Mouse (Mus musculus) CD4-positive, CD25-positive, alpha-beta regulatory T cell, adult 4 months (primary cell): ENCODE results near the gene Kiss1r. TPM values are rescaled to one million over a fixed set of nuclear protein-coding genes. Genes with fewer than 3 reads are reported as not detected.

Source experiments
- ATAC-seq: one replicate; pipeline ENCODE4 v1.8.0; 2017
- polyA plus RNA-seq, 2 experiments: library from polyadenylated mRNA; unstranded; fragments of 100-300 nt; shearing (Covaris generic); gene quantifications; one replicate each; pipeline ENCODE4 v1.2.1; 2017

Kiss1r gene
- polyA plus RNA-seq, 2 experiments from 2014 or later = 0.09 TPM; not detected in 1

DNA sequence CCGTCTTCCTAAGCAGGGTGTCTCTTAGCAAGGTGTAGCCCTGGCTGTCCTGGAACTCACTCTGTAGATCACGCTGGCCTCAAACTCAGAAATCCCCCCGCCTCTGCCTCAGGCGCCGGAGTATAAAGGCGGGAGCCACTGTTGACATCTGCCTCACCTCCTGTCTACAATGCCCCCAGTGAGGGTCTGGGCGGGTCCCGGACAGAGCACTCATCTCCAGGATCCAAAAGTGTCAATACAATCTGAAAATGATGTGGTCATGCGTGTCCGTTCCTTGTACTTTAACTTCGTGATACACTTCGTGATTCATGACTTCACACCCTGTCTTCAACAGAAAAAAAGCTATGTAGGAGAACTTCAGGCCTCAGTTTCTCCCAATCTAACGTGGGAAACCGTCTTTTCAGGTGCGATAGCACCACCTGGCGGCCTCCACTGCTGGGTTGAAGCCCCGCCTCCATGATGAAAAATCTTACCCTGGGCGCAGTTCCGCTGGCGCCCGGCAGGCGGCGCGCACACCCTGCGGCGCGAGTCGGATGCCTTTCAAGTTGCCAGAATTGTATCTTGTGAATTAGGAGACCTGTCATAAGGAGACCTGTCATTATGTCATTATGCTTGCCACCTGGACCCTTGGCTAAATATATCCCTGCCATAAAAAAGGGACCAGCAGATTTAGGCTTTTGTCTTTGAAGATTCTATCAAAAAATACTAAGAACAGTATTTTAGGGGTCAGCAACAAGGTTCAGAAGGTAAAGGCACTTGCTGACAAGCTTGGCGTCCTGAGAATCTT, 8.4 kb downstream of the Kiss1r start:
- ATAC-seq = peak; percentile 44

DNA sequence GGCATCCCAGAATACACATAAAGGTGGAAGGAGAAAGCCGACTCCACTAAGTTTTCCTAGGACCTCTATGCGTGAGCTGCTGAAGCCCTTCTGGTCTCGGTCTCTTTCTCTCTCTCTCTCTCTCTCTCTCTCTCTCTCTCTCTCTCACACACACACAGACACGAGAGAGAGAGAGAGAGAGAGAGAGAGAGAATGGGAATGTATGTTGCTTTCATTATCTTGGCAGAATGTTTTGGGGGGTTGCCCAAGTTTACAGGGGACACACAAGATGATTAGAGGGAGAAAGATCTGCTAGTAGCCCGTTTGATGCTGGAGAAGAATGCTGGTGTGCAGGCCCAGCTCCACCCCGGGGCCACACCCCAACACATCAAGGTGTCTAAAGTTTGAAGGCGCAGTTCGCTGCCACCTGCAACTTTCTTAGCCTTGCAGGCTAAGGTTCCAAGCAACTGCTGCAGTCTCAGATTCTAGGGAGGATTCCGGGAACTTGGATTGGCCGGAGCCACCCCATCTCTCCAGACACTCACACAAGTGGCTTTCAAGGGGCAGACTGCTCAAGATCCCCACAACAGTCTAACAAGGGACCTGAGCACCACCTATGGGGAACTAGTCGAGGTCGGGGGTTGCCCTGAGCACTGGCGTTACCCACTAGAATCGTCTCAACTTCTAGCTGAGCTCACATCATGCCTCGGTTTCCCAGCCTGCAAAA, 9.2 kb downstream of the Kiss1r start:
- ATAC-seq = peak; percentile 8

DNA sequence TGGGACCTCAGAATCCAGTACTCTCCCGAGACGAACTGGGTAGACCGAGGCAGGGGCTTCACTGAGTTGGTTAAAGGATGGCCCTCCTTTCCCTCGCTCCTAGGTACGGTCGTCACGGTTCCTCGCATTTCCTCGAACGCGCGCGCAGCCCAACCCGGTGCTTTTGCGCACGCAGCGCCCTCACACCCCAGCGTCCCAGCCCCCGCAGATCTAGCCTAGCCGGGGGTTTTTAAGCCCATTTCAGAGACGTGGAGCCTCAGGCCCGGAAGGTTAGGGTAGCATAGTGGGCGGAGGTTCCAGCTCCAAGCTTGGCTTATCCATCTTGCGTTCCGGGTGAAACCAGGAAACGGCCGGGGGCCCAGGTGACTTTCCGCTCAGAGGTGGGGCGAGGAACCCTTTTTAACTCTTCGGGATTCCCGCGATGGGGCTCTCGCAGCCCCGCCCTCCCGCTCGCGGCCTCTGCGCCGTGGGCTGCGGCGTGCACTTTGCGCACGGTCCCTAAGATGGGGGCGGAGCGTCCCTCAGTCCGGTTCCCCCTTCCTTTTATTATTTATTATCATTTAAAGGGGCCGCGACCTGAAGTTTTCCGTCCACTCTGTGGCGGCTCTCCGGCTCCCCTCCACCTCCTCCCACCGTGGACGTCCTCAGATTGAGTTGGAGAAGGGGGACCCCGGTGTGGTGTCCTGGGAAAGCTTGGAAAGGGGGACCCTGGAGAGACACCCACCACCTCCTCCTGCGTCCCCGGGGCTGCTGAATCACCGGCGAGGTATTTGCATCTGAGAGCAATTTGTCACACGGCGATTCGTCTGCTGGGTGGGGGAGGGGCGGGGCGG, 9.9 kb downstream of the Kiss1r start, which contains the start of gene Arid3a:
Gene Arid3a (plus strand): TSS at position 553 of the 833 bp plus-strand sequence.
- ATAC-seq = peak; percentile 73

DNA sequence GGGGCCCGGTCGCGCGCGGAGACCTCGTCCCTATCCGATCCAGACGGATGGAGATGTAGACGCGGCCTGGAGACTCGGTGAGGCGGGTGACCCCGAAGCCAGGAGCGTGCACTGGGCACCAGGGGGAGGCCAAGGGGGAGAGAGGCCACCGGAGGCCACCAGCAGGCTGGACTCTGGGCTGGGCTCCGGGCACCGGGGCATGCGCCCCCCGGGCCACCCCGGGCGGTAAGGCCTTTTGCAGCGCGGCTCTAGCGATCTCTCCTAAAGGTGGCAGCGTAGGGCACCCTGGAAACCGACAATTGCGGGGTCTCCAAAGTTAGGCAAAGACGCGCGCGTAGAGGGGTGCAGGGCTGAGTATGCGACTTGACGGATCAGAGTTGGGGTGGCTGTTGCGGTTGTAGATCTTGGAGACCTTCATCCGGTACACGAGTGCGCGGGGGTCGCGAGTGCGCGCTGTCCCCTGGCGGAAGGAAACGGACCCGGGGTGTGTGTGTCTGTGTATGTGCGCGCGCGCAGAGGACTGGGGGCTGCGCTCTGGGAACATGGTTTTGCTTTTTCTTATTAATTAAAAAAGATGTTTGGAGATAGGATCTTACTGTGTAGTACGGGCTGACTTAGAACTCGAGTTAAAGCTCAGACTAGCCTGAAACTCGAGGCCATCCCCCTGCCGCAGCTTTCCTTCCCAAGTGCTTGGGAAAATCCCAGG, 10.7 kb downstream of the Kiss1r start:
- peak; percentile 26 for ATAC-seq

DNA sequence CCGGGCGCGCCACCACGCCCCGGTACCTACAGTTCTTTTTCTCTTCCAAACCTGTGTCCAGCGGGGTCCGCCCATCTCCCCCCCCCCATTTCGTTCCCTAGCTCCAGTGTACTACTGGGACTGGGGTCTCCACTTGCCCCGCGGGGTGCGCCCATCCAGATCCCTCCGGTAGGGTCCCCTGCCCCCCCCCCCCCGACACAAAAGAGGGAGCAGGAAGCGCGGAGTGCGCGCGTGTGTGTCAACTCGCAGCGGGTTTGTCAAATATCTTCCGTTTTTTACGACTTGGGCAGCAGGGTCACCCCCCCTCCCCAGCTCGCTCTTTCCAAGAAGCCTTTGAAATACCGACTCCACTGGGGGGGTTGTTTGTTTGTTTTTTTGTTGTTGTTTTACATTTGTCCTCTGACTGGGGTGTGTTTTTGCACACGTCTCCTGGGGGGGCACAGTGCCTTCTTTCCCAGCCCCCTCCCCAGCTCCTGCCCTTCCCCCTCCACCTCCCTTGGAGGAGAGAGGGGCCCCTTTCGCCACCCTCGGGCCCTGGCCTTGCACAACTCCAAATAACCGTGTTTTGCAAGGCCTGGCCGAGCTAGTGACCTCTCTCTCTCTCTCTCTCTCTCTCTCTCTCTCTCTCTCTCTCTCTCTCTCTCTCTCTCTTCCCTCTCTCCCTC, 11.4 kb downstream of the Kiss1r start:
- ATAC-seq = no peak

DNA sequence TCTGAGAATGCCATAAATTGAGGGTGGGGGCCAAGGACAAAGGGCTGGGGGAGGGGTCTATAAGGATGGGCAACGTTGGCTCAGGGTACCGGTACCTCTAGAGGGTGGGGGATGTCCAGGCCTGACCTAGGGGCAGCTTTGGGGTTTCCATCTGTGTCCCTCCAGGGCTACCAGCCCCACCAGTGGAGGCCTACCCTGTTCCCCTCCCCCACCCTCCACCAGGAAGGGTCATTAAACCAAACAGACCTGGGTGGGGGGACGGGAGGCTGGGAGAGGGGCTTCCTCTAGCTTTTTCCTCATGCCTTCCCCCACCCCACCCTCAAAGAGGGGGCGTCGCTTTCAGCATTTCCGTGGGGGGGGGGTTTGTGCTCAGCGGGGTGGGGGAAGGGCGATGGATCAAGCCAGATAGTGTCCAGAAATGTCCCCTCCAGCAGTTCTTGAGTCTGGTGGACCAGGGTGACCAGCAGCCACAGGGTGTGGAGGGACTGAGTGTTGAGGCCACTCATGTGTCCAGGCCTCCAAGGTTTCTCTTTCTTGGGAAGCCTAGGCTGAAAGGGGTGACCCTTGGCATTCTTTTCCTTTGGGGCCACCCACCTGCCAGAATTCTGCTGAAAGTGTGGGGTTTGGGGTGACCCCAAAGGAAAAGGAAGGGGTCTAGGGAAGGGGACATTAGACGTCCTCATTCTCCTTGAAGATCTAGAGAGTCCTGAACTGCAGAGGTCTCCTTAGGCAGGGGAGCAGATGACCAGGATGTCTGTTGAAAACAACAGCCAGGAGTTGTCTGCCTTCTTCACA, 12.3 kb downstream of the Kiss1r start:
- ATAC-seq = no peak

DNA sequence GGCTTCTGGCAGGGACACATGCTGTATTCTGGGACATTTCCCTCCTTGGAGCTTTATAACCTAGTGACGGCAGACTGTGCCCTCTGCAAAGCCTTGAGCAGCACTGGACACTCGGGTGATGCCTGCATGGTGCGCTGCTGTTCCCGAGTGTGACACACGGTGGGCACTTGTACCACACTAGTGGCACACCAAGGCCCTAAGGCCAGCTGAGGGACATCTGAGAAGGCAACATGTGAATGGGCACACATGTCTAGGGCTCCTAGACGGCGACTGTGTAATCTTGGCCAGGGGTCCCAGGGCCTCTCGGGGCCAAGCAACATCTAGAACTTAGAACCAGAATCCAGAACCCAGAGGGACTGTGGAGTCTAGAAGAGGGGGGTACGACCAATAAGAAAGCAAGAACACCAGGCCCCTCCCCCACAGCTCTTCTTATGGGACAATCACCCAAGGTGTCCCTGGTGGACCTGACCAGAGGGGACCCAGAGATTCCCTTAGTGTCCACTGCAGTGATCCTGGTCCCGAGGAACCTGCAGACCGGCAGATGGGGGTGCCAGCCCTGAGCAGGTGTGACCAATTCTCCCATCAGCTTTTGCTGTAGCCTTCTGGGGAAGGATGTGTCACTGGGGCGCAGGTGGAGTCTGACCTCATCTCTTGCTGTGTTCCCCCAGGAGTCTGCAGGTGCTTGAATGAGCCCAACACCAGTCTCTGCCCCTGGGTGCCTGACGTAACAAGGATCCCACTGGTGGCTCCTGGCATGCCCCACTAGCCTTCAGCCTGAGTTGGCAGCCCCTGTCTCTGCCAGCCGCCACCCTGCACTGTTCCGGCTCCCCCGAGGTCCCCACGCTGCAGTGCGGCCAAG, 13.4 kb downstream of the Kiss1r start:
- ATAC-seq = no peak

DNA sequence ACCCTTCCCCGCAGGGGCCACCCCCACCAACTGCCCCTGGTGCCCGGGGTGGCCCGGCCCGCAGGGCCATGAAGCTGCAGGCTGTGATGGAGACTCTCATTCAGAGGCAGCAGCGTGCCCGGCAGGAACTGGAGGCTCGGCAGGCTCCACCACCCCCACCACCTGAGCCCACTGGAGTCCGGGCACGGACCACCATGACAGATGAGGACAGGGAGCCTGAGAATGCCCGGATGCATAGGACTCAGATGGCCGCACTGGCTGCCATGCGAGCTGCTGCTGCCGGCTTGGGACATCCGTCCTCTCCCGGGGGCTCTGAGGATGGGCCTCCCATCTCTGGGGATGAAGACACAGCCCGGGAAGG, 14.0 kb downstream of the Kiss1r start:
- no peak for ATAC-seq

DNA sequence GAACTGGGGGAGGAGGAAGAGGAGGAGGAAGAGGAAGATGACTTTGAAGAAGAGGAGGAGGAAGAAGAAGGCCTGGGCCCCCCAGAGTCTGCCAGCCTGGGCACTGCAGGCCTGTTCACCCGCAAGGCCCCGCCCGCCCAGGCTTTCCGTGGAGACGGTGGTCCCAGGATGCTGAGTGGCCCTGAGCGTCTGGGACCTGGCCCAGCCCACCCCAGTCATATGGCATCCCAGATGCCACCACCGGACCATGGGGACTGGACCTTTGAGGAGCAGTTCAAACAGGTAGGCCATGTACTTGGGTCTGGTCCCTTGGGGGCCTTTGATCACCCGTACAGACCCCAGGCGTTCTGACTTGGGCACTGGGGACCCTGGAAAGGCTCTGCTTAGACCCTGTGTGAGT, 15.0 kb downstream of the Kiss1r start:
- ATAC-seq = no peak

DNA sequence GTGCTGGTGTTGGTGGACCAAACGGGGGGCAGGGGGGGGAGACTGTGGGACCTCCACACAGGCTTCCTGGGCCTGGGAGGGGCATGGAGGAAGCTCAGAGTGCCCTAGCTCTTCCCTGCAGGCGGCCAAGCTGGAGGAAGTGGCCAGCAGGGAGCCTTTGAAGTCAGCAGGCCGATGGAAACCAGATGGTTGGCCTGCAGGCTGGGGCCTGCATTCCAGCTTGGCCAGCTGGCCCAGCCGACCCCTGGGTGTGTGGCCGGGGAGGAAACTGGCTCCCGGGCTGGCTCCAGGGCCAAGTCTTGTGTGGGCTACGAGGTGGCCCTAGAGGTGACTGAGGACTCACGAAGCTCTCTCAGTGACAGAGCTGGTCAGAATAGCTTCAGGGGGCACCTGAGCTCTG, 16.0 kb downstream of the Kiss1r start:
- ATAC-seq = no peak

DNA sequence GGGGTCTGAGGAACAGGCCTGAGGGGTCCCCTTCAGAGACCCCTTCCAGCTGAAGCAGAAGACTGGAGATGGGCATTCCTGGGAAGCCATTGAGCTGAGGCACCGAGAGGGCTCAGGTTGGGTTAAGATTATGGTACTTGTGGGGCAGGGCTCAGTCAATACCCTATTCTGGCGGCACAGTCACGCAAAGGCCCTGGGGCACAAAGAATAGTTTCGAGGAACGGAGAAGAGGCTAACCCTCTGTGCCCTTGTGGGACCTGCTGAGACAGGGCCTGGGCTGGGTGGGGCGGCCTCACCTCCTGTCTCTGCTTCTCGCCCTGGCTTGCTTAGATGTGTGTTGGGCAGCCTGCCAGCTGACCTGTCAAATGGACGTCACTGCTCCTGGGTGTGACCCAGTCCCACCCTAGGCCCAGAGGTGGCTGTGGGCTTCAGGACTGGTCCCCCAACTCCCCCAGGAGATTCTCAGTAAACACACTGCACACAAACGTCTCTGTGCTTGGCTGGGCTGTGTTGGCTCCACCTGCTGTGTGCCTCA, 16.4 kb downstream of the Kiss1r start:
- no peak for ATAC-seq

DNA sequence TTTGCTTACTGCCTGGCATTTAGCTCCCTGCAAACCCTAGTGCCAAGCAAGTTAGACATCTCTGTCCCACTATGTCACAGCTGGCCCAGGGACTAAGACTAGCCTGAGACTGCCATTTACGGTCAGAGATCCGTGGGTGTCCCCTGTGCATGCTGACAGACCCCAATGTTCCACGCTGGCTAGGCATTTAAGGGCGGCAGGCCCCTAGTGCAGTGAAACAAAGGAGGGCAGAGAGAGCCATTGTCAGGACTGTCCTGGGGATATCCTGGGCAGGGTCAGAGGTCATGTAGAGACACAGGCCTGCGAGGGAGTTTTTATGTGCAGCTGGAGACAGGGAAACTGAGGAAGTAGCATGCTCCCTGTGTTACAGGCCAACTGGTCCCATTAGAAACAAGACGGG, 17.1 kb downstream of the Kiss1r start:
- no peak for ATAC-seq

DNA sequence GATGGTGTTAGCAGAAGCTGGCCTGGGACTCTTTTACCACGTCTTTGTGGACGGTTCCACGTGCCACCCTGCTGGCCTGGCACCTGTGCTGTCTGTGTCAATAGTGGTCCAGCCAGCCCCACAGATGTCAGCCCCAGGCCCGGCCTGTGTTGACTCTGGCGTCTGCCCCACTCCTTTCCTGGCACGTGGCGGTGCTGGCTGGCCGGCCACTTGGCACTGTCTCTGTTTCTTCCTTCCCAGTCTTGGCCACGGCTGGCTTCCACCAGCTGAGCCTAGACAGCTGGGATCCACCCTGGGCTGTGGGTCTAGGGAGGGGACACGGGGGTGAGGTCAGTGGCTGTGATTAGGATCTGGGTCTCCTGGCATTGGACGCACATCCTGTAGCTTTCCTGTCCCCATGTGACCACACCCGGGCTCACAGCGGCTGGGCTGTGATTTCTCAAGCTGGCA, 17.5 kb downstream of the Kiss1r start:
- ATAC-seq = no peak

DNA sequence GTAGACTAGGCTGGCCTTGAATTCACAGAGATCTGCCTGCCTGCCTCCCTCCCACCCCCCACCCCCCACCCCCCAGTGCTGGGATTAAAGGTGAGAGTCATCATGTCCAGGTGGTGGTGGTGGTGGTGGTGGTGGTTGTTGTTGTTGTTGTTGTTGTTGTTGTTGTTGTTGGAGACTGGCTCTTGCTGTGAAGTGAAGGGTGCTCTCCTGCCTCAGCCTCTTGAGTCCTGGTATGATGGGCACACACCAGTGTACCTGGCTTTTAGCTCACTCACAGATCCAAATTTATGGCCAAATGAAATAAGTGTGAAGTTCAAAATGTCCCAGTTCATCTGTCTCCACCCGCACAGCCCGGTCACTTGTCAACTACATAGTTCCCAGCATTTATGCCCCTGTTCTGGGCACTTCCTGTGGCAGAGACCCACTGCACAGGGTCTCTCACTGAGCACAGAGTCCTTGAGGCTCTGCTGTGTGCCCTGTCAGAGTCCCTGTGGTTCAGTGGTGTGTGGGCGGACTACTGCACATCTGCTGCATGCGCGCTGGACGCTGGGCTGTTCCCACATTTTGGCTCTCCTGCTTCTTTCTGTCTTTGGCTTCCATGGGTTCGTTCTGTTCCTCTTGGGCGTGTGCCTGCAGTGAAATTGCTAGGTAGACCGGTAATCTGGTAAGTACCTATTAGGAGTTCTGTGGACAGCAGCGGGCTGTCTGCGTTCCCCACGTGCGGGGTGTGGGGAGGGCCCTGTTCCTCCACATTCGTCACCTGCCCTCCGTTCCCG, 18.2 kb downstream of the Kiss1r start:
- ATAC-seq = no peak

DNA sequence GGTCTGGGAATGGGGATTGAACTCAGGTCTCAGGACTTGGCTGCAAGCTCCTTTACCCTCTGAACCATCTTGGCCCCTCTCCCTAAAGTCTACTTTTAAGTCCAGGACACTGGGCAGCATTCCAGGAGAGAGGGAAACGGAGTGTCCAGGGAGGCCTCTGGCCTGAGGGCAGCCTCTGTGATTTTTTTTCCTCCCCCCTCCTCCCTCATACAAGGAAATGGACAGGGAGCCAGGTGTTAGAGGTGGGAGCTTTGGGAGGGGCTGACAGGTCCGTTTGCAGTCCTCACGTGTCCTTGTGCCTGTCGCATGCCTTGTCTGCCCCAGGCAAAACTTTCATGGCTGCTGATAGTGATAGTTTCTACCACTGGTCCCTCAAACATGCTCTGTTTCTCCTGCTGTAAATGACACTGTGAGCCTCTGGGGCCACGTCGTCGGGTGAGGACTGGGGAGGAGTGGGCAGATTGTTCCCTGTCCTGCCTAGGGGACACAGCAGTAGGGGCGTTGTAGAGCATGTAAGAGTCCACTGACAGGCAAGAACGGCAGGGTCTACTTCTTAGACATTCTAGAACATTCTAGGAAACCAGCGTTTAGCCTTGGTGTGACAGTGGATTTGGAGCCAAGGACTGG, 19.6 kb downstream of the Kiss1r start:
- no peak for ATAC-seq

DNA sequence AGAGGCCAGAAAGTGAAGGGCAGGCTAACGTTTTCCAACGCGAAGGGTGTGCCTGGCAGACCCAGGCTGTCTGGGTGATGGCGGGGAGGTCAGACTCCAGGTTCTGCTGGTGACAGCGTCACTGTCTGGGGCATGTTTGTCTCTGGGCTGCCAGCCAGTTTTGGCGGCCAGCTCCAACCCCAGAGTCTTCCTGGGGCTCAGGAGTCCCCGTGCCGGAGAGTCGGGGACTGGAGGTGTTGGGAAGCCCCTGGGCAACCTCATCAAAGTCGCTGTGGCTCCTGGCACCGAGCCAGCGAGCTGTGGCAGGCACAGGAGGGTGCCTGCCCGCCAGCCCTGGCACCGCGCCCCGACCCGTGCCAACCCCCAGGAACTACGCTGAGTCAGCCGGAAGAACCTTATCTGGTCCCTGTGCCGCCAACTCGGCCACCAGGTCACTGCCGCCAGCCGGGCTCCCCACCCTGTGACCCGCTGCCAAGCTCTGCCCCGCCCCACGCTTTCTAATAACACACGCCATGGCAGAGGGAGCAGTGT, 20.2 kb downstream of the Kiss1r start:
- peak; percentile 90 for ATAC-seq

DNA sequence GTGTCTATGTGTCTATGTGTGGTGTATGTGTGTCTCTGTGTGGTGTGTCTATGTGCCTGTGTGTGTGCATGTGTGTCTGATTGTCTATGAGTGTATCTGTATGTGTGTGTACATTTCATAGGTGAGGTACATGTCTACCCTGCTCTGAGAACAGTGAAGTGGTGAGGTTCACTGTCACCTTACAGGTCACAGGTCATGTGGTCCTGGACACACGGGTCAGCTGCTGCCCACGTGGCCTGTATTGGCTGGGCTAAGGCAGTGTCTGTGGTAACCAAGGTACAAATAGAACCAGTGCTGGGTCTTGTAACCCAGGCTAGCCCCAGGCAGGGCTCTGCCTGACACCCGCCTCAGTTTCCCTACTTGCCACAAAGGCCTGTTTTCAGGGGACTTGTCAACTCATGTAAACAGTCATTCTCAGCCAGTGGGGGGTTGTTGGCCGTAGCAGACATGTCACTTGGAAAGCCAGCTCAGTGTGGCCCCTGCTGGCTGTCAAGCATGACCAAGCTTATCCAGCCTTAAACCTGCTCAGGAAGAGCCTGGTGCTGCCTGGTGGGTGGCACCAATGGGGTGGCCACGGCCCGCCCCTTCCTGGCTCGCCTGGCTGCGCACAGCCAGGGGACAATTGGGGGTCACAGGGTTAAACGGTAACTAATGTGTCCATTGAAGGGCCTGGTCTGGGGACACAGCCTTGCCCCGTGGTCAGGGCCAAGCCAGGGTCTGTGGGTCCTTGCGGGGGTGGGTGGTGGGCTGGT, 21.2 kb downstream of the Kiss1r start:
- ATAC-seq = no peak
